Mouse (Mus musculus) kidney, embryonic 15.5 days (tissue): ENCODE data around the gene 1700007K13Rik. TPM values are rescaled to one million over a fixed set of nuclear protein-coding genes. Genes with fewer than 3 reads are reported as not detected.
A peak's percentile ranks its signal among the peaks of the same experiment; 100 is the strongest.

ENCODE experiments used
- ATAC-seq: fragments of 200-750 bp; cut with Nextera tagmentation; replicated peaks from 2 replicates; pipeline ENCODE4 v1.8.0; 2017; ENCODE audit warnings: moderate TSS enrichment; ENCODE audit not compliant: low FRiP score
- H3K27ac ChIP-seq: fragments of 300-500 bp; sonication (generic); 2 replicates; pipeline ENCODE4 v1.5.1; 2015; ENCODE audit warnings: mild to moderate bottlenecking, inconsistent platforms
- H3K27me3 ChIP-seq: fragments of 300-500 bp; sonication (generic); 2 replicates; pipeline ENCODE4 v1.6.1; 2015; ENCODE audit warnings: inconsistent platforms
- H3K36me3 ChIP-seq: fragments of 300-500 bp; sonication (generic); 2 replicates; pipeline ENCODE4 v1.6.1; 2015; ENCODE audit warnings: inconsistent platforms
- H3K4me1 ChIP-seq: fragments of 300-500 bp; sonication (generic); 2 replicates; pipeline ENCODE4 v1.6.1; 2015; ENCODE audit warnings: inconsistent platforms
- H3K4me2 ChIP-seq: fragments of 300-500 bp; sonication (generic); 2 replicates; pipeline ENCODE4 v1.6.1; 2015; ENCODE audit warnings: moderate library complexity, mild to moderate bottlenecking, inconsistent platforms
- H3K4me3 ChIP-seq: fragments of 300-500 bp; sonication (generic); replicated peaks from 2 replicates; pipeline ENCODE4 v1.5.1; 2015; ENCODE audit warnings: mild to moderate bottlenecking, inconsistent platforms
- H3K9ac ChIP-seq: fragments of 300-500 bp; sonication (generic); 2 replicates; pipeline ENCODE4 v1.6.1; 2015; ENCODE audit warnings: mild to moderate bottlenecking, inconsistent platforms
- H3K9me3 ChIP-seq: fragments of 300-500 bp; sonication (generic); replicated peaks from 2 replicates; pipeline ENCODE4 v1.6.1; 2016; ENCODE audit warnings: inconsistent platforms
- whole genome bisulfite sequencing: fragments of 180-500 bp; shearing (Covaris S2); methylation state at CpG from one replicate; pipeline ENCODE4 v1.1.7; 2015; ENCODE audit warnings: mixed read lengths; 5-methylcytosine and 5-hydroxymethylcytosine counted together
- polyA plus RNA-seq: library from polyadenylated mRNA; unstranded; fragments of >200 nt; fragmentation: Nextera tagmentation; extraction: Ambion mirVana; gene quantifications from 2 replicates; pipeline ENCODE4 v1.2.1, GENCODE M21; 2015

Gene 1700007K13Rik
- polyA plus RNA-seq, 1 experiment from 2014 or later: 0.52 TPM

GRCm38 (mm10) chr2:28467860-28468485 is 1.8 kb upstream of the 1700007K13Rik start, which contains the start of gene Mrps2:
Mrps2 (plus strand) TSS chr2:28468066.
- under 1% methylated on average over 52 of the region's 52 CpGs for WGBS
- no peak within 1 kb of the TSS for H3K27ac ChIP-seq
- peak within 1 kb of the TSS; percentile 79 for H3K9ac ChIP-seq
- H3K4me1 ChIP-seq: peaks cover 20% of the 10 kb centered on the region
- peak within 1 kb of the TSS; percentile 71 for H3K4me2 ChIP-seq
- H3K9me3 ChIP-seq: 0 out of 2 replicates have a peak, but pooled peaks cover 8% of the 10 kb centered on the region
- H3K36me3 ChIP-seq: peaks cover 41% of the 10 kb centered on the region
- H3K27me3 ChIP-seq: peaks cover 12% of the 10 kb centered on the region
- peak; percentile 90 for ATAC-seq
- peak within 1 kb of the TSS; percentile 70 for H3K4me3 ChIP-seq

- H3K4me2 ChIP-seq: no peak overlapping the region
- peaks cover 20% of the 10 kb centered on the region for H3K4me1 ChIP-seq
- WGBS: 78% methylated on average over 9 of the region's 9 CpGs
- H3K9ac ChIP-seq: no peak overlapping the region
- no peak for ATAC-seq
- no peak overlapping the region for H3K4me3 ChIP-seq
- 0 out of 2 replicates have a peak, but pooled peaks cover 2% of the 10 kb centered on the region for H3K9me3 ChIP-seq
- H3K36me3 ChIP-seq: peaks cover 10% of the 10 kb centered on the region
- peaks cover 12% of the 10 kb centered on the region for H3K27me3 ChIP-seq
- H3K27ac ChIP-seq: no peak overlapping the region
Measured at GRCm38 (mm10) chr2:28464919-28465318, 1.2 kb downstream of the 1700007K13Rik start.

- Histone ChIP-seq H3K9me3 (no peaks in the 10 kb centered on the region), H3K4me3 (no peak overlapping the region), H3K4me2 (no peak overlapping the region), H3K36me3 (peaks cover under 1% of the 10 kb centered on the region; the same call in 1 of the 2 replicates), H3K27ac (no peak overlapping the region), H3K9ac (no peak overlapping the region), H3K4me1 (peaks cover 19% of the 10 kb centered on the region), H3K27me3 (peaks cover 12% of the 10 kb centered on the region)
- no peak for ATAC-seq
- WGBS: 45% methylated on average over 3 of the region's 3 CpGs
Measured at GRCm38 (mm10) chr2:28463919-28464318, 2.2 kb downstream of the 1700007K13Rik start.

GRCm38 (mm10) chr2:28456616-28457015 is 9.5 kb downstream of the 1700007K13Rik start:
- ATAC-seq: no peak
- H3K27me3 ChIP-seq: no peaks in the 10 kb centered on the region
- H3K9me3 ChIP-seq: no peaks in the 10 kb centered on the region
- 81% methylated on average over 1 of the region's 1 CpGs for WGBS
- peaks cover 24% of the 10 kb centered on the region for H3K36me3 ChIP-seq
- no peak overlapping the region for H3K9ac ChIP-seq
- H3K4me3 ChIP-seq: no peak overlapping the region
- H3K4me1 ChIP-seq: no peaks in the 10 kb centered on the region
- H3K27ac ChIP-seq: no peak overlapping the region
- no peak overlapping the region for H3K4me2 ChIP-seq

GRCm38 (mm10) chr2:28453539-28453938 is 12.6 kb downstream of the 1700007K13Rik start:
- H3K9me3 ChIP-seq: no peaks in the 10 kb centered on the region
- peaks cover 46% of the 10 kb centered on the region for H3K36me3 ChIP-seq
- no peaks in the 10 kb centered on the region for H3K4me1 ChIP-seq
- H3K4me3 ChIP-seq: no peak overlapping the region
- H3K9ac ChIP-seq: no peak overlapping the region
- H3K27ac ChIP-seq: no peak overlapping the region
- H3K27me3 ChIP-seq: no peaks in the 10 kb centered on the region
- whole genome bisulfite sequencing: 85% methylated on average over 6 of the region's 6 CpGs
- no peak overlapping the region for H3K4me2 ChIP-seq
- ATAC-seq: no peak

- 87% methylated on average over 11 of the region's 11 CpGs for WGBS
- Histone ChIP-seq H3K4me2 (no peak overlapping the region), H3K9ac (no peak overlapping the region), H3K27me3 (no peaks in the 10 kb centered on the region), H3K4me3 (no peak overlapping the region), H3K27ac (no peak overlapping the region), H3K9me3 (no peaks in the 10 kb centered on the region), H3K4me1 (peaks cover 9% of the 10 kb centered on the region; the same call in 1 of the 2 replicates), H3K36me3 (peaks cover 46% of the 10 kb centered on the region)
- no peak for ATAC-seq
Measured at GRCm38 (mm10) chr2:28451663-28452062, 14.5 kb downstream of the 1700007K13Rik start.

- H3K4me2 ChIP-seq: peak overlapping the region; percentile 97
- 8% methylated on average over 11 of the region's 11 CpGs for WGBS
- peaks cover 28% of the 10 kb centered on the region for H3K36me3 ChIP-seq
- H3K9ac ChIP-seq: peak overlapping the region; percentile 80
- no peaks in the 10 kb centered on the region for H3K27me3 ChIP-seq
- peak; percentile 35 for ATAC-seq
- H3K9me3 ChIP-seq: no peaks in the 10 kb centered on the region
- H3K4me3 ChIP-seq: peak overlapping the region; percentile 79
- H3K4me1 ChIP-seq: peaks cover 16% of the 10 kb centered on the region
- H3K27ac ChIP-seq: peak overlapping the region; percentile 82
Measured at GRCm38 (mm10) chr2:28447315-28447670, 18.8 kb downstream of the 1700007K13Rik start.

GRCm38 (mm10) chr2:28446515-28447314 is 19.4 kb downstream of the 1700007K13Rik start, which contains the start of gene Ppp1r26:
Ppp1r26 (plus strand) TSS chr2:28446800.
- H3K4me1 ChIP-seq: peaks cover 16% of the 10 kb centered on the region
- H3K9me3 ChIP-seq: no peaks in the 10 kb centered on the region
- H3K36me3 ChIP-seq: peaks cover 23% of the 10 kb centered on the region
- peak; percentile 70 for ATAC-seq
- peak within 1 kb of the TSS; percentile 97 for H3K4me2 ChIP-seq
- peak within 1 kb of the TSS; percentile 82 for H3K27ac ChIP-seq
- H3K27me3 ChIP-seq: no peaks in the 10 kb centered on the region
- peak within 1 kb of the TSS; percentile 79 for H3K4me3 ChIP-seq
- peak within 1 kb of the TSS; percentile 80 for H3K9ac ChIP-seq
- under 1% methylated on average over 85 of the region's 118 CpGs for WGBS

GRCm38 (mm10) chr2:28446181-28446514 is 20.0 kb downstream of the 1700007K13Rik start:
- peaks cover 16% of the 10 kb centered on the region for H3K4me1 ChIP-seq
- peak; percentile 20; the same call in 1 of the 2 replicates for ATAC-seq
- H3K4me2 ChIP-seq: peak overlapping the region; percentile 97
- H3K9ac ChIP-seq: peak overlapping the region; percentile 80
- no peaks in the 10 kb centered on the region for H3K27me3 ChIP-seq
- 13% methylated on average over 5 of the region's 5 CpGs for WGBS
- peak overlapping the region; percentile 79 for H3K4me3 ChIP-seq
- peaks cover 17% of the 10 kb centered on the region for H3K36me3 ChIP-seq
- peak overlapping the region; percentile 82 for H3K27ac ChIP-seq
- no peaks in the 10 kb centered on the region for H3K9me3 ChIP-seq

- 79% methylated on average over 4 of the region's 4 CpGs for WGBS
- H3K9me3 ChIP-seq: no peaks in the 10 kb centered on the region
- peaks cover 7% of the 10 kb centered on the region; the same call in 1 of the 2 replicates for H3K36me3 ChIP-seq
- H3K4me2 ChIP-seq: no peak overlapping the region
- H3K27ac ChIP-seq: no peak overlapping the region
- H3K4me3 ChIP-seq: no peak overlapping the region
- no peaks in the 10 kb centered on the region for H3K27me3 ChIP-seq
- no peak for ATAC-seq
- no peak overlapping the region for H3K9ac ChIP-seq
- H3K4me1 ChIP-seq: peaks cover 16% of the 10 kb centered on the region
Measured at GRCm38 (mm10) chr2:28445082-28445481, 21.1 kb downstream of the 1700007K13Rik start.

- H3K4me3 ChIP-seq: no peak overlapping the region
- no peak overlapping the region for H3K27ac ChIP-seq
- 60% methylated on average over 6 of the region's 6 CpGs for WGBS
- H3K4me2 ChIP-seq: no peak overlapping the region
- H3K9ac ChIP-seq: no peak overlapping the region
- no peaks in the 10 kb centered on the region for H3K36me3 ChIP-seq
- H3K4me1 ChIP-seq: peaks cover 1% of the 10 kb centered on the region
- ATAC-seq: no peak
- H3K9me3 ChIP-seq: no peaks in the 10 kb centered on the region
- H3K27me3 ChIP-seq: no peaks in the 10 kb centered on the region
Measured at GRCm38 (mm10) chr2:28440842-28441241, 25.3 kb downstream of the 1700007K13Rik start.

- 0 out of 2 replicates have a peak, but pooled peaks cover 5% of the 10 kb centered on the region for H3K4me1 ChIP-seq
- no peak overlapping the region for H3K9ac ChIP-seq
- no peaks in the 10 kb centered on the region for H3K9me3 ChIP-seq
- no peak overlapping the region for H3K4me2 ChIP-seq
- H3K4me3 ChIP-seq: no peak overlapping the region
- no peaks in the 10 kb centered on the region for H3K27me3 ChIP-seq
- 89% methylated on average over 11 of the region's 11 CpGs for WGBS
- no peak for ATAC-seq
- no peaks in the 10 kb centered on the region for H3K36me3 ChIP-seq
- H3K27ac ChIP-seq: no peak overlapping the region
Measured at GRCm38 (mm10) chr2:28435401-28435800, 30.7 kb downstream of the 1700007K13Rik start.
